Mouse (Mus musculus) lung, postnatal 0 days (tissue): ENCODE measurements around the gene D930020B18Rik. TPM values are rescaled to one million over a fixed set of nuclear protein-coding genes. Genes with fewer than 3 reads are reported as not detected.

Experiments
- ATAC-seq: fragments of 200-750 bp; cut with Nextera tagmentation; 2 replicates; pipeline ENCODE4 v1.8.0; 2017; ENCODE audit warnings: moderate library complexity
- DNase-seq: peaks from one replicate; pipeline ENCODE4 v3.0.0-alpha.2; 2016; ENCODE audit warnings: low spot score
- H3K27ac ChIP-seq: fragments of 300-500 bp; sonication (generic); 2 replicates; pipeline ENCODE4 v1.5.1; 2014; ENCODE audit warnings: antibody characterized with exemption, mild to moderate bottlenecking, low read length, mixed read lengths
- H3K27me3 ChIP-seq: fragments of 300-500 bp; sonication (generic); replicated peaks from 2 replicates; pipeline ENCODE4 v1.6.1; 2014; ENCODE audit warnings: low read length, mixed read lengths; ENCODE audit not compliant: insufficient read depth
- H3K36me3 ChIP-seq: fragments of 300-500 bp; sonication (generic); 2 replicates; pipeline ENCODE4 v1.6.1; 2014; ENCODE audit warnings: low read length, mixed read lengths; ENCODE audit not compliant: insufficient read depth
- H3K4me1 ChIP-seq: fragments of 300-500 bp; sonication (generic); 2 replicates; pipeline ENCODE4 v1.6.1; 2014; ENCODE audit warnings: antibody characterized with exemption, low read depth, low read length, mixed read lengths; ENCODE audit not compliant: insufficient read depth
- H3K4me2 ChIP-seq: fragments of 300-500 bp; sonication (generic); replicated peaks from 2 replicates; pipeline ENCODE4 v1.6.1; 2014; ENCODE audit warnings: low read depth, mild to moderate bottlenecking, low read length, moderate library complexity, mixed read lengths
- H3K4me3 ChIP-seq: fragments of 300-500 bp; sonication (generic); 2 replicates; pipeline ENCODE4 v1.5.1; 2014; ENCODE audit warnings: low read depth, low read length
- H3K9ac ChIP-seq: fragments of 300-500 bp; sonication (generic); replicated peaks from 2 replicates; pipeline ENCODE4 v1.6.1; 2014; ENCODE audit warnings: low read depth, mild to moderate bottlenecking
- H3K9me3 ChIP-seq: fragments of 300-500 bp; sonication (generic); 2 replicates; pipeline ENCODE4 v1.6.1; 2016; ENCODE audit warnings: low read length, mixed read lengths
- CTCF ChIP-seq: IDR thresholded peaks from 2 replicates; pipeline ENCODE4 v1.5.1; 2016; ENCODE audit warnings: antibody characterized with exemption, mild to moderate bottlenecking
- EP300 ChIP-seq: IDR thresholded peaks from 2 replicates; pipeline ENCODE4 v1.6.1; 2016; ENCODE audit warnings: antibody characterized with exemption, mild to moderate bottlenecking, control low read depth
- WGBS: fragments of 180-500 bp; shearing (Covaris S2); extraction: QIAGEN DNeasy Blood & Tissue Kit; methylation state at CpG from one replicate; pipeline ENCODE4 v1.1.7; 2014; 5-methylcytosine and 5-hydroxymethylcytosine counted together
- polyA plus RNA-seq: library from polyadenylated mRNA; unstranded; fragments of >200 nt; fragmentation: Nextera tagmentation; extraction: Ambion mirVana; gene quantifications from 2 replicates; pipeline ENCODE4 v1.2.1, GENCODE M21; 2015

Gene D930020B18Rik
- polyA plus RNA-seq, 1 experiment from 2014 or later = 0.44 TPM

- Histone ChIP-seq H3K36me3 (peaks cover 23% of the 10 kb centered on the region), H3K4me2 (no peak overlapping the region), H3K9ac (no peak overlapping the region), H3K27me3 (no peaks in the 10 kb centered on the region), H3K9me3 (no peaks in the 10 kb centered on the region), H3K4me3 (no peak overlapping the region), H3K27ac (no peak overlapping the region), H3K4me1 (no peaks in the 10 kb centered on the region)
- ATAC-seq = no peak
- 73% methylated on average over 9 of the region's 10 CpGs for WGBS
- no peak for DNase-seq
- no peak for TF ChIP-seq CTCF
- TF ChIP-seq EP300 = no peak
Observed at GRCm38 (mm10) chr10:121611587-121611986, 29.8 kb upstream of the D930020B18Rik start.

- no peak for ATAC-seq
- no peak for DNase-seq
- Histone ChIP-seq H3K4me3 (no peak overlapping the region), H3K4me1 (no peaks in the 10 kb centered on the region), H3K9ac (no peak overlapping the region), H3K36me3 (peaks cover 24% of the 10 kb centered on the region), H3K27ac (no peak overlapping the region), H3K27me3 (no peaks in the 10 kb centered on the region), H3K4me2 (no peak overlapping the region), H3K9me3 (no peaks in the 10 kb centered on the region)
- TF ChIP-seq EP300 (no peak), CTCF (no peak)
- 81% methylated on average over 6 of the region's 6 CpGs for WGBS
Observed at GRCm38 (mm10) chr10:121612448-121612847, 28.9 kb upstream of the D930020B18Rik start.

GRCm38 (mm10) chr10:121613570-121613969, 27.8 kb upstream of the D930020B18Rik start:
- no peak overlapping the region for H3K4me2 ChIP-seq
- no peak overlapping the region for H3K9ac ChIP-seq
- H3K4me3 ChIP-seq = no peak overlapping the region
- peaks cover 32% of the 10 kb centered on the region for H3K36me3 ChIP-seq
- no peak overlapping the region for H3K27ac ChIP-seq
- no peaks in the 10 kb centered on the region for H3K27me3 ChIP-seq
- TF ChIP-seq CTCF = no peak
- peak; percentile 89 for TF ChIP-seq EP300
- H3K4me1 ChIP-seq = no peaks in the 10 kb centered on the region
- DNase-seq = peak; percentile 73
- WGBS = 66% methylated on average over 13 of the region's 13 CpGs
- peak; percentile 87 for ATAC-seq
- no peaks in the 10 kb centered on the region for H3K9me3 ChIP-seq

GRCm38 (mm10) chr10:121615146-121615870, 26.1 kb upstream of the D930020B18Rik start:
- Histone ChIP-seq H3K27me3 (no peaks in the 10 kb centered on the region), H3K4me1 (no peaks in the 10 kb centered on the region), H3K9ac (no peak overlapping the region), H3K36me3 (peaks cover 21% of the 10 kb centered on the region; the same call in 1 of the 2 replicates), H3K9me3 (no peaks in the 10 kb centered on the region), H3K27ac (no peak overlapping the region), H3K4me2 (no peak overlapping the region), H3K4me3 (no peak overlapping the region)
- ATAC-seq = no peak
- 77% methylated on average over 13 of the region's 13 CpGs for WGBS
- no peak for TF ChIP-seq CTCF
- TF ChIP-seq EP300 = no peak
- no peak for DNase-seq

- Histone ChIP-seq H3K9ac (no peak overlapping the region), H3K36me3 (peaks cover 21% of the 10 kb centered on the region; the same call in 1 of the 2 replicates), H3K4me1 (no peaks in the 10 kb centered on the region), H3K4me3 (no peak overlapping the region), H3K27ac (no peak overlapping the region), H3K9me3 (no peaks in the 10 kb centered on the region), H3K4me2 (no peak overlapping the region), H3K27me3 (no peaks in the 10 kb centered on the region)
- WGBS = 54% methylated on average over 7 of the region's 7 CpGs
- no peak for DNase-seq
- ATAC-seq = no peak
- TF ChIP-seq EP300 = no peak
- TF ChIP-seq CTCF = no peak
Observed at GRCm38 (mm10) chr10:121615935-121616334, 25.5 kb upstream of the D930020B18Rik start.

GRCm38 (mm10) chr10:121622431-121622830, 19.0 kb upstream of the D930020B18Rik start:
- peaks cover 23% of the 10 kb centered on the region; the same call in 1 of the 2 replicates for H3K36me3 ChIP-seq
- DNase-seq (no peak), ATAC-seq (no peak)
- H3K4me2 ChIP-seq = no peak overlapping the region
- H3K4me1 ChIP-seq = no peaks in the 10 kb centered on the region; the same call in 1 of the 2 replicates
- no peaks in the 10 kb centered on the region for H3K9me3 ChIP-seq
- H3K27me3 ChIP-seq = no peaks in the 10 kb centered on the region
- no peak overlapping the region for H3K4me3 ChIP-seq
- TF ChIP-seq CTCF (no peak), EP300 (no peak)
- H3K9ac ChIP-seq = no peak overlapping the region
- WGBS = 85% methylated on average over 6 of the region's 6 CpGs
- no peak overlapping the region for H3K27ac ChIP-seq
